25 mouse cellular contexts compared by ENCODE assay signal in genomic region chrX:38362016-38362415, GRCm38 (mm10). TPM values are rescaled to one million over a fixed set of nuclear protein-coding genes. Genes with fewer than 3 reads are reported as not detected.
A peak's percentile ranks its signal among the peaks of the same experiment; 100 is the strongest.
DNase-seq lines count a peak whose midpoint lies in the region; ATAC-seq and TF ChIP-seq lines count a peak whose summit lies in the region.
"Had no signal": no experiment of that assay in that cellular context is flagged by ENCODE, and none has a peak within 500 bp of the region (broad histone marks: within the 10 kb centered on the region; RNA-seq: fewer than 3 reads in every experiment).

No protein-coding gene starts in this region.

- DNase-seq in kidney, adult 18-20 months = peak; percentile 36
- no peak for DNase-seq in kidney, postnatal 10 days
- DNase-seq in kidney, adult 9 months = peak; percentile 72
- no peak for DNase-seq in kidney, postnatal 4 days
- peak; percentile 50 to 51 for DNase-seq in kidney, postnatal 36 days
- DNase-seq: adrenal gland, adult 2 months; adrenal gland, postnatal 36 days; cerebellum, adult 18-20 months; cerebellum, adult 9-10 months; cerebellum, postnatal 14 days; gastrocnemius, postnatal 10 days; gastrocnemius, postnatal 36 days; heart, adult 2 months; heart, postnatal 14 days; heart, postnatal 4 days had no signal

- H3K9ac ChIP-seq in intestine, postnatal 0 days (ENCODE audit: low read depth, low read length) = no peak overlapping the region
- H3K9ac ChIP-seq: forebrain, embryonic 13.5 days; heart, embryonic 13.5 days; hindbrain, embryonic 14.5 days had no signal

- WGBS in intestine, postnatal 0 days = 68% methylated on average over 8 of the region's 8 CpGs

- no peak for TF ChIP-seq CTCF in intestine, postnatal 0 days (IDR thresholded peaks at IDR 0.05; ENCODE audit: low read depth)

- no peaks in the 10 kb centered on the region for H3K36me3 ChIP-seq in intestine, postnatal 0 days (ENCODE audit: control insufficient read depth, insufficient read depth)
- H3K36me3 ChIP-seq: forebrain, embryonic 10.5 days; heart, embryonic 10.5 days; heart, embryonic 13.5 days had no signal

- H3K4me1 ChIP-seq in intestine, postnatal 0 days (replicated peaks; ENCODE audit: control insufficient read depth, insufficient read depth, low read length) = no peaks in the 10 kb centered on the region
- H3K4me1 ChIP-seq: forebrain, embryonic 10.5 days; forebrain, embryonic 13.5 days; heart, embryonic 10.5 days; heart, embryonic 13.5 days had no signal

- H3K27ac ChIP-seq in intestine, postnatal 0 days (ENCODE audit: low read depth, low read length) = no peak overlapping the region
- H3K27ac ChIP-seq: forebrain, embryonic 10.5 days; forebrain, embryonic 13.5 days; heart, adult 2 months; heart, embryonic 10.5 days; heart, embryonic 13.5 days; hindbrain, embryonic 14.5 days had no signal

- no peak overlapping the region for H3K4me2 ChIP-seq in intestine, postnatal 0 days (replicated peaks; ENCODE audit: low read depth)
- H3K4me2 ChIP-seq: forebrain, embryonic 13.5 days; heart, embryonic 13.5 days; hindbrain, embryonic 14.5 days had no signal

- H3K9me3 ChIP-seq in intestine, postnatal 0 days (ENCODE audit: control insufficient read depth) = no peaks in the 10 kb centered on the region
- H3K9me3 ChIP-seq: forebrain, embryonic 10.5 days; forebrain, embryonic 13.5 days; heart, embryonic 10.5 days; heart, embryonic 13.5 days had no signal

- H3K4me3 ChIP-seq in intestine, postnatal 0 days (ENCODE audit: low read depth, low read length) = no peak overlapping the region
- H3K4me3 ChIP-seq: forebrain, embryonic 10.5 days; forebrain, embryonic 13.5 days; heart, adult 2 months; heart, embryonic 10.5 days; heart, embryonic 13.5 days had no signal

- H3K27me3 ChIP-seq in intestine, postnatal 0 days (replicated peaks; ENCODE audit: control insufficient read depth, insufficient read depth, low read length) = no peaks in the 10 kb centered on the region
- H3K27me3 ChIP-seq: forebrain, embryonic 13.5 days; heart, embryonic 13.5 days had no signal

- no peak for ATAC-seq in intestine, postnatal 0 days
- ATAC-seq: CD4-positive, CD25-positive, alpha-beta regulatory T cell, adult 4 months; forebrain, embryonic 13.5 days; forebrain, embryonic 16.5 days had no signal

RNA-seq across cellular contexts. Expression of gene Atp1b4, which starts 46.0 kb away (rescaled TPM):
- polyA plus RNA-seq in intestine, postnatal 0 days (2015; fragmentation: Nextera tagmentation; extraction: Ambion mirVana) = not detected in 2 replicates
- polyA plus RNA-seq: adrenal gland, adult 2 months; CD4-positive, CD25-positive, alpha-beta regulatory T cell, adult 4 months; embryonic facial prominence, embryonic 11.5 days; forebrain, embryonic 10.5 days; forebrain, embryonic 13.5 days; forebrain, embryonic 16.5 days; heart, adult 2 months; heart, embryonic 10.5 days; hindbrain, embryonic 11.5 days; hindbrain, embryonic 14.5 days had no signal

Comparison
In these comparisons a context has a peak if more than half of its experiments do, and no peak if none do; other contexts are left out.
1. DNase-seq: peak in kidney, adult 18-20 months (single experiment), kidney, adult 9 months (single experiment) and kidney, postnatal 36 days (2 of 2); none in kidney, postnatal 10 days (single experiment) and kidney, postnatal 4 days (0 of 2).